Mouse (Mus musculus): ENCODE data around the gene Mthfsd. TPM values are rescaled to one million over a fixed set of nuclear protein-coding genes. Genes with fewer than 3 reads are reported as not detected.

Mthfsd gene
- polyA plus RNA-seq, 1 experiment from 2014 or later: 65.9 TPM

DNA sequence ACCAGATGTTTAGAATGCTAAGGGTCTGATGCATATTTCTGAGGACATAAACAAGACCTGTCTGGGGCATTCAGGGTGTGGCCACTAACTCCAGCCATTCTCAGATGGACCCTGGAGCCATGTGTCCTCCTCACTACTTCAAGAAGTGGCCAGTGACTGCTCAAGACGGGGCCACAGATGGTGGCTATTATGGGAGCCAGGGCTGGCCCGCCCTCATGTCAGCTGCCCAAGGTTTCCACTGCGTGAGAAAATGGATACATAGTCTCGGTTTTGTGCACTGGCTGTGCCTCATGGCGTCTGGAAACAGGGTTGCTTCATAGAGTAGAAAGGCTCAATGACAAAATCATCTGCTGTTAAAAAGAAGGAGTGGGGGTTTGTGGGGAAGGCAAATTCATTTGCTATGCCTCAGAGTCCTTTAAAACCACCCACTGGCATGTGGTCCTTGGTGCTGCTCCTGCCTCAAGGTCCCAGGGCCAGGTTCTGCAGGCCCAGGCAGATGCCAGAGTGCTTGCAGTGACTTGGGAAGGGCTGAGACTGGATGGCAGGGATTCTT lies 24.8 kb upstream of the Mthfsd start:
- ATAC-seq (ENCODE audit: insufficient number of reproducible peaks, insufficient read depth, low FRiP score, low read depth): no peak

DNA sequence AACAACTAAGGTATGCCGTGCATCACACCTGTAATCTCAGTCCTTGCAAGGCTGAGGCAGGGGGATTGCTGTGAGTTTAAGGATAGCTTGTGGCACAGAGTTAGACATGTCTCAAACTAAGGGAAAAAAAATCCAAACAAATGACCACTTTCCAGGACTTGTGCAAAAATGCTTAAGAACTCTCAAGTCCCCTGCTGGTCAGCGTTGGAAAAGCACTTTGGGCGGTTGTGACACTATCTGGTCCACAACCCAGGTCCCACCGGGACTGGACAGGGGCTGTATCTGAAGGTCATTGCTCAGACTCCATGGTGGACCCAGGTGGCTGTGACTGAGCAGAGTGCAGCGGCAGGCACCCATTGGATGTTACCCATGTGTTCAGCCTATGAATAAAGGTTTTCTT lies 22.3 kb upstream of the Mthfsd start:
- Histone ChIP-seq H3K9ac (replicated peaks; ENCODE audit: low read depth, low read length) (no peak overlapping the region), H3K4me1 (ENCODE audit: control insufficient read depth, insufficient read depth, low read length) (peaks cover 8% of the 10 kb centered on the region; the same call in 1 of the 2 replicates), H3K27ac (ENCODE audit: low read length) (no peak overlapping the region), H3K4me3 (ENCODE audit: low read depth, low read length) (peak overlapping the region; percentile 25), H3K9me3 (ENCODE audit: control insufficient read depth, low read depth, low read length) (no peaks in the 10 kb centered on the region), H3K27me3 (ENCODE audit: control insufficient read depth, insufficient read depth, low read length) (0 out of 2 replicates have a peak, but pooled peaks cover 14% of the 10 kb centered on the region), H3K4me2 (replicated peaks; ENCODE audit: low read depth, low read length) (peak overlapping the region; percentile 56), H3K36me3 (ENCODE audit: control insufficient read depth, insufficient read depth, low read length) (no peaks in the 10 kb centered on the region)
- no peak for ATAC-seq (ENCODE audit: insufficient number of reproducible peaks, insufficient read depth, low FRiP score, low read depth)
- 34% methylated on average over 5 of the region's 5 CpGs for WGBS

More for the DNA sequence above, 24.8 kb upstream of the Mthfsd start:
- Histone ChIP-seq H3K4me3 (ENCODE audit: low read depth, low read length) (no peak overlapping the region), H3K36me3 (ENCODE audit: control insufficient read depth, insufficient read depth, low read length) (no peaks in the 10 kb centered on the region), H3K4me2 (replicated peaks; ENCODE audit: low read depth, low read length) (no peak overlapping the region), H3K9me3 (ENCODE audit: control insufficient read depth, low read depth, low read length) (peaks cover 5% of the 10 kb centered on the region; the same call in 1 of the 2 replicates), H3K27me3 (ENCODE audit: control insufficient read depth, insufficient read depth, low read length) (0 out of 2 replicates have a peak, but pooled peaks cover 11% of the 10 kb centered on the region), H3K4me1 (ENCODE audit: control insufficient read depth, insufficient read depth, low read length) (no peaks in the 10 kb centered on the region; the same call in 1 of the 2 replicates), H3K9ac (replicated peaks; ENCODE audit: low read depth, low read length) (no peak overlapping the region), H3K27ac (ENCODE audit: low read length) (no peak overlapping the region)
- 73% methylated on average over 5 of the region's 5 CpGs for WGBS

- Histone ChIP-seq H3K9ac (replicated peaks; ENCODE audit: low read depth, low read length) (no peak overlapping the region), H3K9me3 (ENCODE audit: control insufficient read depth, low read depth, low read length) (no peaks in the 10 kb centered on the region), H3K4me1 (ENCODE audit: control insufficient read depth, insufficient read depth, low read length) (peaks cover 14% of the 10 kb centered on the region; the same call in 1 of the 2 replicates), H3K27ac (ENCODE audit: low read length) (no peak overlapping the region), H3K4me3 (ENCODE audit: low read depth, low read length) (peak overlapping the region; percentile 40), H3K4me2 (replicated peaks; ENCODE audit: low read depth, low read length) (peak overlapping the region; percentile 56), H3K36me3 (ENCODE audit: control insufficient read depth, insufficient read depth, low read length) (no peaks in the 10 kb centered on the region), H3K27me3 (ENCODE audit: control insufficient read depth, insufficient read depth, low read length) (peaks cover 16% of the 10 kb centered on the region; the same call in 1 of the 2 replicates)
- WGBS: 28% methylated on average over 16 of the region's 16 CpGs
- ATAC-seq (ENCODE audit: insufficient number of reproducible peaks, insufficient read depth, low FRiP score, low read depth): no peak
These were observed 21.2 kb upstream of the Mthfsd start for GRCm38 (mm10) chr8:121129265-121129940.

DNA sequence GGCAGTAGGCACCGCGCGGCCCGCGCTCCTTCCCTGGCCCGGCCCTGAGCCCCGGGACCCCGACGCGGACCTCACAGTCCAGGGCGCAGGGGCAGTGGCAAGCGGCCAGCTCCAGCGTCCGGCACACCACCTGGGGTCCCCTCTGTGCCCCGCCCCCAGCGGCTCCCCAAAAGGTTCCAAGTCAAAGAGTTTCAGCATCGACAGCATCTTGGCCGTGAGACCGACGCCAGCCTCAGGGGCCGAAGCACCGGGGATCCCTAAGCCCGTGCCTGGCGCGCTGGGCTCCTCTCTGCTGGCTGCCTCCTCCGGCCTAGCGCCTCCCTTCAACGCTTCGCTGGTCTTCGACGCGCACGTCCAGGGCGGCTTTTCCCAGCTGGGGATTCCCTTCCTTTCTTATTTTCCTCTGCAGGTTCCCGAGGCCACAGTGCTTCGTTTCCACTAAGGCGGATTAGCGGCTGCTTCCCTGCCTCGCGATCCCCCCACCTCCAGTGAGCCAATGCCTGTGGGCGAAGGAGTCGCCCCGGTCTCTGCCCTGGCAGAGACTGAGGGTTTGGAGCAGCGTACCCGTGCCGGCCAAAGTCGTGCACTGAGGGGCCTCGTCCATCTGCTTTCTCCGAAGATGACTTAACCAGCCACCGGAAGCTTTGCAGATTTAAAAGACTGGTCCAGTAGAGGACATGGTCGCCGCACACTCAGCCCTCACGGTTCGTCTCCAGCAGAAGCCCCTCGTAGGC lies 20.5 kb upstream of the Mthfsd start:
- peak overlapping the region; percentile 40 for H3K4me3 ChIP-seq (ENCODE audit: low read depth, low read length)
- peaks cover 14% of the 10 kb centered on the region; the same call in 1 of the 2 replicates for H3K4me1 ChIP-seq (ENCODE audit: control insufficient read depth, insufficient read depth, low read length)
- no peak for ATAC-seq (ENCODE audit: insufficient number of reproducible peaks, insufficient read depth, low FRiP score, low read depth)
- 3% methylated on average over 54 of the region's 55 CpGs for WGBS
- peaks cover 20% of the 10 kb centered on the region; the same call in 1 of the 2 replicates for H3K27me3 ChIP-seq (ENCODE audit: control insufficient read depth, insufficient read depth, low read length)
- peak overlapping the region; percentile 82 for H3K27ac ChIP-seq (ENCODE audit: low read length)
- H3K9me3 ChIP-seq (ENCODE audit: control insufficient read depth, low read depth, low read length): no peaks in the 10 kb centered on the region
- H3K4me2 ChIP-seq (replicated peaks; ENCODE audit: low read depth, low read length): peak overlapping the region; percentile 56
- H3K36me3 ChIP-seq (ENCODE audit: control insufficient read depth, insufficient read depth, low read length): no peaks in the 10 kb centered on the region
- peak overlapping the region; percentile 36 for H3K9ac ChIP-seq (replicated peaks; ENCODE audit: low read depth, low read length)

- Histone ChIP-seq H3K4me3 (ENCODE audit: low read depth, low read length) (peak within 1 kb of the TSS; percentile 40), H3K9ac (replicated peaks; ENCODE audit: low read depth, low read length) (peak within 1 kb of the TSS; percentile 36), H3K27ac (ENCODE audit: low read length) (peak within 1 kb of the TSS; percentile 82), H3K27me3 (ENCODE audit: control insufficient read depth, insufficient read depth, low read length) (peaks cover 22% of the 10 kb centered on the region), H3K36me3 (ENCODE audit: control insufficient read depth, insufficient read depth, low read length) (no peaks in the 10 kb centered on the region), H3K9me3 (ENCODE audit: control insufficient read depth, low read depth, low read length) (no peaks in the 10 kb centered on the region), H3K4me2 (replicated peaks; ENCODE audit: low read depth, low read length) (peak within 1 kb of the TSS; percentile 56), H3K4me1 (ENCODE audit: control insufficient read depth, insufficient read depth, low read length) (peaks cover 14% of the 10 kb centered on the region; the same call in 1 of the 2 replicates)
- no peak for ATAC-seq (ENCODE audit: insufficient number of reproducible peaks, insufficient read depth, low FRiP score, low read depth)
- WGBS: 2% methylated on average over 43 of the region's 43 CpGs
These were observed 19.7 kb upstream of the Mthfsd start, which contains the start of gene Foxl1 for GRCm38 (mm10) chr8:121127756-121128375. Foxl1 (plus strand) TSS chr8:121127940.

DNA sequence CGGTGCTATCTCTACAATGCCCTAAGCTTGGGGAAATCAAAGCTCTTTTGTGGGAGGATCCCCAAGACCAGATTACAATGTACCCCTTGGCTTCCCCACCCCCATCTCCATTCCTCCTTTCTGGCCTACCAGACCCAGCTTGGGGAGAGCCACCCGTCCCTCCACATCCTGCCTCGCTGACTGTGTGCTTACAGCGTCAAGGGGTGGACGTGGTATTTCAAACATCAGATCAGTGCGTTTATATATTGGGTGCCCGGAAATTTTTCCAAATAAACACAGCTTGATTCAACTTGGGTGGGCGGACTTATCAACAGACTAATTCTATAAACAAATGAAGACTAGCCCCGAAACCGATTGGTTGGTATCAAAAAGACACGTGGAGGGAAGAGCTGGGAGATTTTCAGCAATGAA lies 19.1 kb upstream of the Mthfsd start:
- 0 out of 2 replicates have a peak overlapping the region, but pooled peaks have one; percentile 10 for H3K4me2 ChIP-seq (replicated peaks; ENCODE audit: low read depth, low read length)
- H3K9me3 ChIP-seq (ENCODE audit: control insufficient read depth, low read depth, low read length): no peaks in the 10 kb centered on the region
- H3K4me1 ChIP-seq (ENCODE audit: control insufficient read depth, insufficient read depth, low read length): peaks cover 14% of the 10 kb centered on the region; the same call in 1 of the 2 replicates
- 0 out of 2 replicates have a peak overlapping the region, but pooled peaks have one; percentile 40 for H3K4me3 ChIP-seq (ENCODE audit: low read depth, low read length)
- no peak overlapping the region for H3K9ac ChIP-seq (replicated peaks; ENCODE audit: low read depth, low read length)
- H3K36me3 ChIP-seq (ENCODE audit: control insufficient read depth, insufficient read depth, low read length): no peaks in the 10 kb centered on the region
- peaks cover 28% of the 10 kb centered on the region for H3K27me3 ChIP-seq (ENCODE audit: control insufficient read depth, insufficient read depth, low read length)
- WGBS: 9% methylated on average over 11 of the region's 11 CpGs
- H3K27ac ChIP-seq (ENCODE audit: low read length): peak overlapping the region; percentile 66; the same call in 1 of the 2 replicates
- no peak for ATAC-seq (ENCODE audit: insufficient number of reproducible peaks, insufficient read depth, low FRiP score, low read depth)

DNA sequence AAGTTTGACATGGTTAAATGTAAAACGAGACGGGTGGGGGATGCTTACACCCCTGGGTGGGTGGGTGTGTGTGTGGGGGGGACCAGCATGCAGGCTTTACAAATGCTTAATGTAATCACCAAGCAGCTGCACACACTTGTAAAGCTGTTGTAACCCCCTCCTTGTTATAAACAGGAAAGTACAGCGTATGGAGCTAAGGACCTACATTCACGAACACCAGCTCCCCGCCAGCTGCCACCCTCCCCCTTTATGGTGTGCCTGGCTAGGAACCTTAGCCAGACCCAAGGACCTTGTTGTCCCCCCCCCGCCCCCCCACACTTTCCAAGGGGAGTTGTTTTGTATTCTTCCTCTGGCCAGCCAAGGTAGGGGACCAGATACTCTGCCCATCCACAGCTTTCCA lies 18.5 kb upstream of the Mthfsd start:
- Histone ChIP-seq H3K27me3 (ENCODE audit: control insufficient read depth, insufficient read depth, low read length) (peaks cover 33% of the 10 kb centered on the region), H3K36me3 (ENCODE audit: control insufficient read depth, insufficient read depth, low read length) (no peaks in the 10 kb centered on the region), H3K9me3 (ENCODE audit: control insufficient read depth, low read depth, low read length) (no peaks in the 10 kb centered on the region), H3K4me1 (ENCODE audit: control insufficient read depth, insufficient read depth, low read length) (peaks cover 14% of the 10 kb centered on the region; the same call in 1 of the 2 replicates), H3K4me2 (replicated peaks; ENCODE audit: low read depth, low read length) (0 out of 2 replicates have a peak overlapping the region, but pooled peaks have one; percentile 10), H3K4me3 (ENCODE audit: low read depth, low read length) (no peak overlapping the region), H3K27ac (ENCODE audit: low read length) (peak overlapping the region; percentile 66; the same call in 1 of the 2 replicates), H3K9ac (replicated peaks; ENCODE audit: low read depth, low read length) (no peak overlapping the region)
- WGBS: 9% methylated on average over 6 of the region's 6 CpGs
- no peak for ATAC-seq (ENCODE audit: insufficient number of reproducible peaks, insufficient read depth, low FRiP score, low read depth)

GRCm38 (mm10) chr8:121126191-121126590 lies 18.0 kb upstream of the Mthfsd start:
- WGBS: 10% methylated on average over 6 of the region's 6 CpGs
- no peak for ATAC-seq (ENCODE audit: insufficient number of reproducible peaks, insufficient read depth, low FRiP score, low read depth)
- H3K9me3 ChIP-seq (ENCODE audit: control insufficient read depth, low read depth, low read length): no peaks in the 10 kb centered on the region
- H3K27me3 ChIP-seq (ENCODE audit: control insufficient read depth, insufficient read depth, low read length): peaks cover 35% of the 10 kb centered on the region
- peaks cover 14% of the 10 kb centered on the region; the same call in 1 of the 2 replicates for H3K4me1 ChIP-seq (ENCODE audit: control insufficient read depth, insufficient read depth, low read length)
- peak overlapping the region; percentile 24 for H3K4me3 ChIP-seq (ENCODE audit: low read depth, low read length)
- H3K4me2 ChIP-seq (replicated peaks; ENCODE audit: low read depth, low read length): peak overlapping the region; percentile 60
- H3K9ac ChIP-seq (replicated peaks; ENCODE audit: low read depth, low read length): no peak overlapping the region
- H3K36me3 ChIP-seq (ENCODE audit: control insufficient read depth, insufficient read depth, low read length): no peaks in the 10 kb centered on the region
- no peak overlapping the region for H3K27ac ChIP-seq (ENCODE audit: low read length)

Data from stomach, embryonic 14.5 days (tissue).